Mouse (Mus musculus) CH12.LX (cell line): ENCODE results near the gene Sort1.

Experiments
- CTCF ChIP-seq, 2 experiments: IDR thresholded peaks in 1 of 2; conservative IDR thresholded peaks in 1 of 2; 2 replicates each; pipeline ENCODE4 v1.5.1; 2011 to 2012; ENCODE audit warnings: low read depth in 2 of 2, low read length in 2 of 2, improper control_type of control experiment in 1 of 2, inconsistent platforms in 1 of 2, mild to moderate bottlenecking in 1 of 2, moderate library complexity in 1 of 2
- EP300 ChIP-seq: IDR thresholded peaks from 2 replicates; pipeline ENCODE4 v1.6.1; 2011; ENCODE audit warnings: low read length, improper control_type of control experiment
- HCFC1 ChIP-seq: IDR thresholded peaks from 2 replicates; pipeline ENCODE4 v1.6.1; 2012; ENCODE audit warnings: low read depth, mild to moderate bottlenecking, inconsistent platforms, low read length, improper control_type of control experiment
- MAFK ChIP-seq: IDR thresholded peaks from 2 replicates; pipeline ENCODE4 v1.6.1; 2011; ENCODE audit warnings: low read length, improper control_type of control experiment; ENCODE audit not compliant: insufficient replicate concordance
- POLR2A ChIP-seq: IDR thresholded peaks from 2 replicates; pipeline ENCODE4 v1.6.1; 2011; ENCODE audit warnings: low read depth, mild to moderate bottlenecking, improper control_type of control experiment, low read length

DNA sequence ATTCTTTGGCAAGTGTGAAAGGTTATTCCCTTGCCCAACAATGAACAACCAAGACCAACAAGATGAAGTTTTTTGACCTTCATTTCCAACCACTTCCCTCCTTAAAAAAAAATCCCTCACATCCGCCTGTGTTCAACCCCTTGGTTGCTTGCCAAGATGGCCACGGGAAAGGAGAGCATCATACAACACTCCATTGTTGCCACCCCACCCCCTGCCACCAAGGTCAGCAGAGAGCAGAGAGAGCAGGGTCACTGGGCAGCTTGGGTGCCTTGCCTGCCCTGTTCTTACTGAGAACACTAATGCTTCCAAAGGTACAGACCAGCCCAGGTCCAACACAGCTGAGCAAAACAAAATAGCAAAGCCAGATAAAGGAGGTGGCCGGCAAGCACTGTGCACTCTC, 88.4 kb downstream of the Sort1 start:
- TF ChIP-seq CTCF (conservative IDR thresholded peaks at IDR 0.05 in 1 of 2, IDR thresholded peaks at IDR 0.05 in 1 of 2; ENCODE audit: low read depth in 2 of 2, low read length in 2 of 2) (no peak), POLR2A (no peak), EP300 (no peak), HCFC1 (no peak), MAFK (no peak)
